Mouse (Mus musculus): Measurements from ENCODE around the gene H2-M9. TPM values are rescaled to one million over a fixed set of nuclear protein-coding genes. Genes with fewer than 3 reads are reported as not detected.

H2-M9 gene
- not detected in 2 replicates for polyA plus RNA-seq (2012; rRNA removed)

GRCm38 (mm10) chr17:36642566-36642965 is at the start of gene H2-M9:
Gene H2-M9 (minus strand): TSS chr17:36642666.

GRCm38 (mm10) chr17:36672119-36672518 is 29.7 kb upstream of the H2-M9 start, which contains the start of gene H2-M1:
Gene H2-M1 (minus strand): TSS chr17:36672219.

Other genes starting within 250 kb of the H2-M9 start
- gene H2-M10.4, start 180.3 kb downstream of the H2-M9 start, polyA plus RNA-seq (2012; rRNA removed), result not detected in 2 replicates
- gene H2-M11, start 95.6 kb downstream of the H2-M9 start, polyA plus RNA-seq (2012; rRNA removed), result not detected in 2 replicates
- gene H2-M1, start 29.6 kb upstream of the H2-M9 start, polyA plus RNA-seq (2012; rRNA removed), result not detected in 2 replicates
- not detected in 2 replicates for gene H2-M10.5, start 130.2 kb upstream of the H2-M9 start, polyA plus RNA-seq (2012; rRNA removed)
- not detected in 2 replicates for gene H2-M10.6, start 169.5 kb upstream of the H2-M9 start, polyA plus RNA-seq (2012; rRNA removed)
- gene Trim26, start 194.5 kb upstream of the H2-M9 start, polyA plus RNA-seq (2012; rRNA removed), result 35.7 and 40.5 TPM in 2 replicates
- 0.09 and 0.11 TPM in 2 replicates for gene Trim15, start 224.5 kb upstream of the H2-M9 start, polyA plus RNA-seq (2012; rRNA removed)
- 0.29 and 0.55 TPM in 2 replicates for gene Trim10, start 226.9 kb upstream of the H2-M9 start, polyA plus RNA-seq (2012; rRNA removed)
- 0.16 TPM in 1 of 2 replicates, not detected in the other for gene Trim40, start 247.5 kb upstream of the H2-M9 start, polyA plus RNA-seq (2012; rRNA removed)